Mouse (Mus musculus) gastrocnemius, postnatal 14 days (tissue): ENCODE measurements around the gene Zbtb21. TPM values are rescaled to one million over a fixed set of nuclear protein-coding genes. Genes with fewer than 3 reads are reported as not detected.

ENCODE experiments used
- DNase-seq: peaks from one replicate; pipeline ENCODE4 v3.0.0; 2021; ENCODE audit warnings: mixed read lengths
- intact Hi-C: fragments of 180-260 bp; cut with DNase I; formaldehyde crosslinking; loops from one replicate; pipeline ENCODE4 v1.15.1; 2025; ENCODE audit warnings: low total_unique reads
- total RNA-seq, 2 experiments: library from RNA; stranded (reverse); gene quantifications; 2 replicates each; pipeline ENCODE4 v1.2.3; 2021

Zbtb21 gene
- total RNA-seq, 2 experiments from 2014 or later, result 7.7 to 7.8 TPM

DNA sequence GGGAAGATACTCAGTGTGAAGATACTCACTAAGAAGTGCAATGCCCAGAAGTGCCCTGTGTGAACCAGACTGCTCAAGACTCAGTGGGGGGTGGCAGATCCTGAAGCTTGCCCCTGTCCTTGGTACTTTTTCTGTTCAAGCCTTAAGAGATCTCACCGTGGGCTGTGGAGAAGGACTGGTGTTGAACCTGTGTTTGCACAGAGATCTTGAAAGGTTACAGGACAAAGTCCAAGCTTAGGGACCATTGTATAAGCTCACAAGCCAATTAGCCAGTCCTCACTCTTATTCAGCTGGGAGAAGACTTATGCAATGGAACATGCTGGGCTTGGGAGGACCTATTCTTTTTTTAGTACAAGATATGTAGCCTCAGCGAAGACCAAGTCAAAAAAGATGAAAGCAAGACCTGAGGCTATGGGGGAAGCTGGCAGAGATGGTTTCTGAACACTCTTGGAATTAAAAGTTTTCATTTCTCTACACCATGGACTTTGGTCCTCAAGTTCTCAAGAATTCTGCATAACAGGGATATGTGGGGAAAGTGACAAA, 56.9 kb downstream of the Zbtb21 start:
- DNase-seq, result no peak

DNA sequence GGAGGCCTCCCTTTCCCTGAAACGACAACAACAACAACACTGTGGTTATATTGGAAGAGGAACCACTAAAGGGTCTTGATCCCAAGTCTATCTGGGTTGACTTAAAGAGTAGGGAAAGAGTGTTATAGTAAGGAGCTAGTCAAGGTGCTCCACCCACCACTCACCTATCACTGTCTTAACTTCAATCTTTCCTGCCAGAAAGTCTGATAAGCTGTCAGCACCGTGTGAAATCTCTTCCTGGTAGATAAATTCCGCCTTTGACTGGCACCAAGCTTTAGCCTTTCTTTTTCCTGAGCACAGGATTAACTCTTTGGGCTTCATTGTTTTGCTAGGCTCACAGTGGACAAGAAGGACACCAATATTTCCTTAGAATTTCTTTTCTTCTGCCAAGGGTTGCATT, 58.4 kb downstream of the Zbtb21 start:
- DNase-seq, result no peak
- intact Hi-C loops, result no loop called here

More for the DNA sequence above, 56.9 kb downstream of the Zbtb21 start:
- intact Hi-C loops, result no loop called here

DNA sequence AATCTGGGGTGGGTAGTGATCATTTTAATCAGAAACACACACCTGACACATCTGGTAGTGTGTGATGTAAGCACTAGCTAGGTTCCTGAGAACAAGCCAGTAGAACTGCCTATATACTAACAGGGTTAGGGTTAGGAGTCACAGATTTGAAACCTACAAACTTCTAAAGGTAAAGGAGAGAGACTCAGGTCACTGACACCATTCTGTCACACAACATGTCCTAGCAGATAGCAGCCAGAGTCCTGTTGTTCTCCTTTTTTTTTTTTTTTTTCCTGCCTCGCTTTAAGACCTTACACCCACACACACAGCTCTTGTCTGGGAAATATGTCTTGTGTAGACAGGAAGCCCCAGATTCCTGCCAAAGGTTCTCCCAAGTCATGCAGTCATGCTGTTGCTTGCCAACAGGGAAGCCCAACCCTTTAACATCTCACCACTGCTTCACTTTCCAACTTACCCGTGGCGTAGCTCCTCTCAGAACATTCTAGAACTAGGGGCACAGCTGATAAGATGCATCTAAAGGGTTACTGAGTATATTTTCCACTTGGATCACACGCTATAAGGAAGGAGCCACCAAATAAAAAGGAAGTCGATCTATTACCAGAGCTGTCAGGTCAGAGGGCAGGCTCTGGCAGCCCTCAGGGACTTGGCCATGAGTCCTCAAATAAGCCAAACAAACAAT, 64.9 kb downstream of the Zbtb21 start:
- peak; percentile 67 for DNase-seq
- intact Hi-C loops, result no loop called here

Other genes starting within 250 kb of the Zbtb21 start
- not detected for gene Ripk4, start 198.8 kb downstream of the Zbtb21 start, total RNA-seq
- gene Prdm15, start 110.8 kb downstream of the Zbtb21 start, total RNA-seq, result 1 to 10 TPM; 3.7 to 5.9 TPM
- gene C2cd2, start within 50 bp of the Zbtb21 start, total RNA-seq, result 100 to 1,000 TPM in 1 of 2 experiments, 10 to 100 TPM in 1; 83.9 to 109 TPM
- 1 to 10 TPM; 5.4 to 5.5 TPM for gene B230307C23Rik, start 34.7 kb upstream of the Zbtb21 start, total RNA-seq
- 1 to 10 TPM; 3.1 to 3.8 TPM for gene A630089N07Rik, start 119.8 kb upstream of the Zbtb21 start, total RNA-seq